Mouse (Mus musculus) heart, embryonic 11.5 days (tissue): ENCODE results near the gene Rorc. TPM values are rescaled to one million over a fixed set of nuclear protein-coding genes. Genes with fewer than 3 reads are reported as not detected.

Experiments used
- ATAC-seq: fragments of 200-750 bp; cut with Nextera tagmentation; replicated peaks from 2 replicates; pipeline ENCODE4 v1.8.0; 2017; ENCODE audit warnings: moderate library complexity; ENCODE audit not compliant: insufficient number of reproducible peaks, low FRiP score, low TSS enrichment
- H3K27ac ChIP-seq: fragments of 300-500 bp; sonication (generic); 2 replicates; pipeline ENCODE4 v1.5.1; 2014; ENCODE audit warnings: mild to moderate bottlenecking, low read depth, low read length
- H3K27me3 ChIP-seq: fragments of 300-500 bp; sonication (generic); 2 replicates; pipeline ENCODE4 v1.6.1; 2014; ENCODE audit warnings: mild to moderate bottlenecking, low read length, mixed read lengths; ENCODE audit not compliant: control insufficient read depth, insufficient read depth
- H3K36me3 ChIP-seq: fragments of 300-500 bp; sonication (generic); 2 replicates; pipeline ENCODE4 v1.6.1; 2014; ENCODE audit warnings: mild to moderate bottlenecking, low read length, moderate library complexity, mixed read lengths; ENCODE audit not compliant: control insufficient read depth, insufficient read depth
- H3K4me1 ChIP-seq: fragments of 300-500 bp; sonication (generic); 2 replicates; pipeline ENCODE4 v1.6.1; 2014; ENCODE audit warnings: low read length; ENCODE audit not compliant: control insufficient read depth, insufficient read depth
- H3K4me2 ChIP-seq: fragments of 300-500 bp; sonication (generic); 2 replicates; pipeline ENCODE4 v1.6.1; 2014; ENCODE audit warnings: mild to moderate bottlenecking, moderate library complexity
- H3K4me3 ChIP-seq: fragments of 300-500 bp; sonication (generic); 2 replicates; pipeline ENCODE4 v1.5.1; 2014; ENCODE audit warnings: low read depth, low read length
- H3K9ac ChIP-seq: fragments of 300-500 bp; sonication (generic); 2 replicates; pipeline ENCODE4 v1.6.1; 2014; ENCODE audit warnings: mild to moderate bottlenecking, low read depth, low read length, moderate library complexity
- H3K9me3 ChIP-seq: fragments of 300-500 bp; sonication (generic); replicated peaks from 2 replicates; pipeline ENCODE4 v1.6.1; 2016; ENCODE audit warnings: low read length; ENCODE audit not compliant: control insufficient read depth
- WGBS: fragments of 180-500 bp; shearing (Covaris S2); extraction: QIAGEN DNeasy Blood & Tissue Kit; methylation state at CpG from one replicate; pipeline ENCODE4 v1.1.7; 2014; ENCODE audit not compliant: insufficient replicate concordance; 5-methylcytosine and 5-hydroxymethylcytosine counted together
- polyA plus RNA-seq: library from polyadenylated mRNA; unstranded; fragments of >200 nt; fragmentation: Nextera tagmentation; extraction: Ambion mirVana; gene quantifications from 2 replicates; pipeline ENCODE4 v1.2.1, GENCODE M21; 2014

Gene Rorc
- polyA plus RNA-seq, 1 experiment from 2014 or later: 0.44 TPM

- Histone ChIP-seq H3K36me3 (peaks cover 31% of the 10 kb centered on the region), H3K27ac (peak within 1 kb of the TSS; percentile 66; the same call in 1 of the 2 replicates), H3K4me2 (peak within 1 kb of the TSS; percentile 86), H3K27me3 (no peaks in the 10 kb centered on the region), H3K4me3 (peak within 1 kb of the TSS; percentile 96), H3K9ac (peak within 1 kb of the TSS; percentile 96), H3K4me1 (0 out of 2 replicates have a peak, but pooled peaks cover 3% of the 10 kb centered on the region), H3K9me3 (no peaks in the 10 kb centered on the region)
- peak; percentile 65 for ATAC-seq
- under 1% methylated on average over 24 of the region's 24 CpGs for WGBS
These were observed 71.0 kb downstream of the Rorc start, which contains the start of gene Oaz3 for GRCm38 (mm10) chr3:94443597-94443964. Gene Oaz3, minus strand, starts transcription at chr3:94443915.

Other genes with a start within 250 kb of the Rorc start
- gene Gm10696, start 194.6 kb upstream of the Rorc start, polyA plus RNA-seq: not detected in 2 replicates
- not detected in 2 replicates for gene Gm5286, start 176.1 kb upstream of the Rorc start, polyA plus RNA-seq
- not detected in 2 replicates for gene Gm4778, start 108.8 kb upstream of the Rorc start, polyA plus RNA-seq
- gene Them4, start 62.7 kb upstream of the Rorc start, polyA plus RNA-seq: 11.8 and 12.5 TPM in 2 replicates
- 0.17 TPM in 1 of 2 replicates, not detected in the other for gene Them5, start 30.7 kb upstream of the Rorc start, polyA plus RNA-seq
- 0.59 and 0.89 TPM in 2 replicates for gene C2cd4d, start 10.4 kb upstream of the Rorc start, polyA plus RNA-seq
- not detected in 2 replicates for gene Lingo4, start 25.7 kb downstream of the Rorc start, polyA plus RNA-seq
- 8.4 and 8.7 TPM in 2 replicates for gene Tdrkh, start 40.5 kb downstream of the Rorc start, polyA plus RNA-seq
- gene Mrpl9, start 70.5 kb downstream of the Rorc start, polyA plus RNA-seq: 60.8 and 65.5 TPM in 2 replicates
- 0.29 TPM in 1 of 2 replicates, not detected in the other for gene Oaz3, start 71.1 kb downstream of the Rorc start, polyA plus RNA-seq
- gene Celf3, start 105.5 kb downstream of the Rorc start, polyA plus RNA-seq: 2.8 and 4.7 TPM in 2 replicates
- 6.6 and 7.0 TPM in 2 replicates for gene Riiad1, start 107.5 kb downstream of the Rorc start, polyA plus RNA-seq
- 21.2 and 23.7 TPM in 2 replicates for gene Snx27, start 209.9 kb downstream of the Rorc start, polyA plus RNA-seq